Comparison of ENCODE assay signal across 9 mouse cellular contexts in genomic region chr11:68555918-68556584, GRCm38 (mm10). TPM values are rescaled to one million over a fixed set of nuclear protein-coding genes. Genes with fewer than 3 reads are reported as not detected.
DNase-seq lines count a peak whose midpoint lies in the region; ATAC-seq and TF ChIP-seq lines count a peak whose summit lies in the region.
"Had no signal": no experiment of that assay in that cellular context is flagged by ENCODE, and none has a peak within 500 bp of the region (broad histone marks: within the 10 kb centered on the region; RNA-seq: fewer than 3 reads in every experiment).

Mfsd6l (plus strand) TSS chr11:68556186.

- 0 out of 2 replicates have a peak within 1 kb of the TSS, but pooled peaks have one; percentile 49 for H3K9ac ChIP-seq in kidney, postnatal 0 days (ENCODE audit: low read depth, low read length)

- 0 out of 2 replicates have a peak, but pooled peaks have one; percentile 7 for TF ChIP-seq CTCF in embryonic fibroblast, embryonic 13.5 days (IDR thresholded peaks at IDR 0.05; ENCODE audit: borderline replicate concordance, insufficient read depth, low read length)
- peak; percentile 77 for TF ChIP-seq CTCF in kidney, postnatal 0 days (IDR thresholded peaks at IDR 0.05; ENCODE audit: low read depth)

- no peaks in the 10 kb centered on the region for H3K36me3 ChIP-seq in kidney, postnatal 0 days (ENCODE audit: insufficient read depth, low read length)

- ATAC-seq in kidney, postnatal 0 days (replicated peaks; ENCODE audit: low FRiP score, low read depth), result peak; percentile 73

- H3K27ac ChIP-seq in embryonic fibroblast, embryonic 13.5 days (ENCODE audit: insufficient read depth, low read length), result no peak within 1 kb of the TSS
- H3K27ac ChIP-seq in kidney, postnatal 0 days, result no peak within 1 kb of the TSS

- peak within 1 kb of the TSS; percentile 54 for H3K4me2 ChIP-seq in kidney, postnatal 0 days (ENCODE audit: low read length)

- DNase-seq in embryo, embryonic 9.5 days (ENCODE audit: extremely low spot score), result peak; percentile 30
- no peak for DNase-seq in embryo, embryonic 11 days
- no peak for DNase-seq in kidney, postnatal 0 days (ENCODE audit: low spot score)
- DNase-seq in lung, postnatal 4 days, result peak; percentile 84 to 90
- peak; percentile 75 for DNase-seq in yolk sac, embryonic 10.5 days (ENCODE audit: low spot score)
- DNase-seq in thymus, postnatal 0 days (ENCODE audit: low spot score), result no peak
- no peak for DNase-seq in gastrocnemius, postnatal 14 days

- intact Hi-C loops in gastrocnemius, postnatal 14 days (cut with DNase I; ENCODE audit: low total_unique reads), result loop anchor here (10.0 kb wide), 1 partner anchor 249 kb away; no protein-coding TSS in a partner anchor

- no peaks in the 10 kb centered on the region for H3K27me3 ChIP-seq in kidney, postnatal 0 days (ENCODE audit: insufficient read depth, low read length)

- no peaks in the 10 kb centered on the region for H3K9me3 ChIP-seq in kidney, postnatal 0 days (replicated peaks; ENCODE audit: low read length)

- H3K4me3 ChIP-seq in embryonic fibroblast, embryonic 13.5 days (ENCODE audit: insufficient read depth, low read length), result no peak within 1 kb of the TSS
- peak within 1 kb of the TSS; percentile 30 for H3K4me3 ChIP-seq in kidney, postnatal 0 days (replicated peaks; ENCODE audit: low read depth, low read length)

- 13% methylated on average over 36 of the region's 37 CpGs for WGBS in kidney, postnatal 0 days

- TF ChIP-seq POLR2A in embryonic fibroblast, embryonic 13.5 days (IDR thresholded peaks at IDR 0.05; ENCODE audit: low read depth, low read length), result no peak

- no peaks in the 10 kb centered on the region for H3K4me1 ChIP-seq in embryonic fibroblast, embryonic 13.5 days (ENCODE audit: control insufficient read depth, insufficient read depth, low read length)
- H3K4me1 ChIP-seq in kidney, postnatal 0 days (replicated peaks; ENCODE audit: insufficient read depth, low read length), result 0 out of 2 replicates have a peak, but pooled peaks cover 3% of the 10 kb centered on the region

RNA-seq across cellular contexts. Expression of gene Mfsd6l, which starts in this region (rescaled TPM):
- polyA plus RNA-seq in embryonic fibroblast, embryonic 13.5 days (2011; ENCODE audit: insufficient read length, low read depth, missing spikeins), result not detected in 2 replicates
- polyA plus RNA-seq in kidney, postnatal 0 days (2015; fragmentation: Nextera tagmentation; extraction: Ambion mirVana), result 4.3 and 4.7 TPM in 2 replicates
- 0.26 and 0.27 TPM in 2 replicates for polyA plus RNA-seq in thymus, postnatal 0 days (2015; fragmentation: Nextera tagmentation; extraction: Ambion mirVana)
- not detected for total RNA-seq in gastrocnemius, postnatal 14 days (2021)
- polyA plus RNA-seq: C2C12 had no signal

Comparison
In these comparisons a context has a peak if more than half of its experiments do, and no peak if none do; other contexts are left out.
1. DNase-seq: peak in embryo, embryonic 9.5 days (single experiment), lung, postnatal 4 days (2 of 2) and yolk sac, embryonic 10.5 days (single experiment); none in embryo, embryonic 11 days (single experiment), kidney, postnatal 0 days (single experiment), thymus, postnatal 0 days (single experiment) and gastrocnemius, postnatal 14 days (single experiment).